Mouse (Mus musculus) limb, embryonic 14.5 days (tissue): ENCODE results near the gene AI987944. TPM values are rescaled to one million over a fixed set of nuclear protein-coding genes. Genes with fewer than 3 reads are reported as not detected.

Experiments
- ATAC-seq: fragments of 200-750 bp; cut with Nextera tagmentation; 2 replicates; pipeline ENCODE4 v1.8.0; 2017; ENCODE audit warnings: low read depth, moderate number of reproducible peaks, moderate TSS enrichment; ENCODE audit not compliant: low FRiP score
- DNase-seq: peaks from one replicate; pipeline ENCODE4 v3.0.0-alpha.2; 2015; ENCODE audit warnings: low spot score
- H3K27ac ChIP-seq: fragments of 300-500 bp; sonication (generic); replicated peaks from 2 replicates; pipeline ENCODE4 v1.5.1; 2014; ENCODE audit warnings: low read depth, mild to moderate bottlenecking, low read length, moderate library complexity, mixed read lengths
- H3K27me3 ChIP-seq: fragments of 300-500 bp; sonication (generic); 2 replicates; pipeline ENCODE4 v1.6.1; 2014; ENCODE audit warnings: low read length, mixed read lengths; ENCODE audit not compliant: control insufficient read depth, insufficient read depth
- H3K36me3 ChIP-seq: fragments of 300-500 bp; sonication (generic); 2 replicates; pipeline ENCODE4 v1.6.1; 2014; ENCODE audit warnings: mild to moderate bottlenecking, low read length, moderate library complexity, mixed read lengths; ENCODE audit not compliant: control insufficient read depth, insufficient read depth
- H3K4me1 ChIP-seq: fragments of 300-500 bp; sonication (generic); 2 replicates; pipeline ENCODE4 v1.6.1; 2014; ENCODE audit warnings: antibody characterized with exemption, low read length, mixed read lengths; ENCODE audit not compliant: control insufficient read depth, insufficient read depth
- H3K4me2 ChIP-seq: fragments of 300-500 bp; sonication (generic); replicated peaks from 2 replicates; pipeline ENCODE4 v1.6.1; 2014; ENCODE audit warnings: low read depth, mild to moderate bottlenecking, low read length, moderate library complexity; ENCODE audit not compliant: severe bottlenecking
- H3K4me3 ChIP-seq: fragments of 300-500 bp; sonication (generic); replicated peaks from 2 replicates; pipeline ENCODE4 v1.5.1; 2014; ENCODE audit warnings: low read length
- H3K9ac ChIP-seq: fragments of 300-500 bp; sonication (generic); 2 replicates; pipeline ENCODE4 v1.6.1; 2014; ENCODE audit warnings: mild to moderate bottlenecking, low read depth, low read length, moderate library complexity; ENCODE audit not compliant: severe bottlenecking
- H3K9me3 ChIP-seq: fragments of 300-500 bp; sonication (generic); 2 replicates; pipeline ENCODE4 v1.6.1; 2016; ENCODE audit warnings: low read length; ENCODE audit not compliant: control insufficient read depth
- POLR2A ChIP-seq: fragments of 200-500 bp; IDR thresholded peaks from 2 replicates; pipeline ENCODE4 v1.8.0; 2012; ENCODE audit warnings: inconsistent platforms, mild to moderate bottlenecking, moderate library complexity, borderline replicate concordance; ENCODE audit not compliant: insufficient read depth, insufficient read length; ENCODE audit errors: extremely low read depth
- WGBS: fragments of 180-500 bp; shearing (Covaris S2); extraction: QIAGEN DNeasy Blood & Tissue Kit; methylation state at CpG from one replicate; pipeline ENCODE4 v1.1.7; 2014; 5-methylcytosine and 5-hydroxymethylcytosine counted together
- polyA plus RNA-seq, 2 experiments: library from polyadenylated mRNA; depleted of rRNA in 1 of 2; stranded (reverse) in 1 of 2; unstranded in 1 of 2; fragments of >200 nt; fragmentation: Nextera tagmentation in 1 of 2; extraction: Ambion mirVana in 1 of 2; gene quantifications; 2 replicates each; pipeline versions ENCODE4 v1.2.1 to v1.2.3; 2012 to 2014

AI987944 gene
- polyA plus RNA-seq (2012; rRNA removed) (4.7 and 6.9 TPM in 2 replicates), polyA plus RNA-seq (2014; fragmentation: Nextera tagmentation; extraction: Ambion mirVana) (12.8 TPM in 2 replicates)

GRCm38 (mm10) chr7:41393048-41393971 lies at the start of gene AI987944:
TSS of gene AI987944 (minus strand) at chr7:41393379.
- H3K4me1 ChIP-seq = no peaks in the 10 kb centered on the region
- peak within 1 kb of the TSS; percentile 63 for H3K9ac ChIP-seq
- H3K36me3 ChIP-seq = no peaks in the 10 kb centered on the region
- H3K9me3 ChIP-seq = no peaks in the 10 kb centered on the region
- H3K27ac ChIP-seq = peak within 1 kb of the TSS; percentile 71
- no peaks in the 10 kb centered on the region for H3K27me3 ChIP-seq
- TF ChIP-seq POLR2A = no peak
- peak; percentile 99 for ATAC-seq
- WGBS = under 1% methylated on average over 25 of the region's 25 CpGs
- peak; percentile 94 for DNase-seq
- H3K4me3 ChIP-seq = peak within 1 kb of the TSS; percentile 57
- peak within 1 kb of the TSS; percentile 51 for H3K4me2 ChIP-seq

- no peak for DNase-seq
- Histone ChIP-seq H3K27ac (no peak overlapping the region), H3K4me3 (no peak overlapping the region), H3K9ac (no peak overlapping the region), H3K27me3 (no peaks in the 10 kb centered on the region), H3K4me1 (no peaks in the 10 kb centered on the region), H3K9me3 (no peaks in the 10 kb centered on the region), H3K36me3 (no peaks in the 10 kb centered on the region), H3K4me2 (no peak overlapping the region)
- WGBS = 77% methylated on average over 4 of the region's 4 CpGs
- no peak for TF ChIP-seq POLR2A
- ATAC-seq = no peak
These were observed 951 bp upstream of the AI987944 start for GRCm38 (mm10) chr7:41394130-41394529.

Other genes with a start within 250 kb of the AI987944 start
- gene Gm5592, start 239.5 kb downstream of the AI987944 start, polyA plus RNA-seq (2012; rRNA removed) = not detected in 2 replicates
- not detected in 2 replicates for gene Gm5592, start 239.5 kb downstream of the AI987944 start, polyA plus RNA-seq (2014; fragmentation: Nextera tagmentation; extraction: Ambion mirVana)
- gene Vmn2r57, start 55.3 kb upstream of the AI987944 start, polyA plus RNA-seq (2012; rRNA removed) = 0.44 and 0.55 TPM in 2 replicates
- gene Vmn2r57, start 55.3 kb upstream of the AI987944 start, polyA plus RNA-seq (2014; fragmentation: Nextera tagmentation; extraction: Ambion mirVana) = 0.21 and 0.35 TPM in 2 replicates
- 0.43 and 0.49 TPM in 2 replicates for gene Gm20449, start 106.0 kb upstream of the AI987944 start, polyA plus RNA-seq (2012; rRNA removed)
- 0.14 TPM in 1 of 2 replicates, not detected in the other for gene Gm20449, start 106.0 kb upstream of the AI987944 start, polyA plus RNA-seq (2014; fragmentation: Nextera tagmentation; extraction: Ambion mirVana)
- gene AW146154, start 106.5 kb upstream of the AI987944 start, polyA plus RNA-seq (2012; rRNA removed) = 11.5 and 12.5 TPM in 2 replicates
- gene AW146154, start 106.5 kb upstream of the AI987944 start, polyA plus RNA-seq (2014; fragmentation: Nextera tagmentation; extraction: Ambion mirVana) = 7.2 and 10.8 TPM in 2 replicates
- gene Gm6871, start 180.3 kb upstream of the AI987944 start, polyA plus RNA-seq (2012; rRNA removed) = 0.09 TPM in 1 of 2 replicates, not detected in the other
- gene Gm6871, start 180.3 kb upstream of the AI987944 start, polyA plus RNA-seq (2014; fragmentation: Nextera tagmentation; extraction: Ambion mirVana) = not detected in 2 replicates
- 10.6 TPM in 2 replicates for gene 2610021A01Rik, start 205.9 kb upstream of the AI987944 start, polyA plus RNA-seq (2012; rRNA removed)
- gene 2610021A01Rik, start 205.9 kb upstream of the AI987944 start, polyA plus RNA-seq (2014; fragmentation: Nextera tagmentation; extraction: Ambion mirVana) = 13.2 and 13.6 TPM in 2 replicates
- gene Zfp788, start 239.8 kb upstream of the AI987944 start, polyA plus RNA-seq (2012; rRNA removed) = 9.5 and 11.4 TPM in 2 replicates
- gene Zfp788, start 239.8 kb upstream of the AI987944 start, polyA plus RNA-seq (2014; fragmentation: Nextera tagmentation; extraction: Ambion mirVana) = 13.4 and 15.7 TPM in 2 replicates